Mouse (Mus musculus): ENCODE measurements at regions not wholly inside any gene's neighbourhood (a gene's known extent, or its start where the extent isn't known, plus 50 kb on each side); places are given as distances from the start of the nearest gene placed in this dataset.
A peak's percentile ranks its signal among the peaks of the same experiment; 100 is the strongest.

DNA sequence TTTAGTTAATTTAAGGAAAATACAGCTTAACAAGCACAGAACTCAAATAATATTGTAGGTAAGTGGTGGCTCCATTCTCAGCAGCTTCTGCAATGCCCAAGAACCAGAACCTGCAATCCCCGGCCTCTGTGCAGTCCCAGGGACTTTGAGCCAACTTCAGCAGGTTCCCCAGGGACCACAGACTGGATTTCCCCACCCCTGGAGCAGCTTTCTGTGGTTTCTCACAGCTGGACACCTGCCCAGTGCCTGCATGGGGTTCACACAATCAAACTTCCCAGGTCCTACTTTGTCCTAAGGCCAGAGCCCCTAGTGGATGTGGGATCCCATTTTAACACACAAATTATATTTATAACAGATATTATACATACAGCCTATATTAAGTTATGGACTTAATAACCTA, 287.6 kb upstream of the Gm21293 start:
- ATAC-seq (replicated peaks; ENCODE audit: low FRiP score, low read depth) (no peak), DNase-seq (ENCODE audit: low spot score) (no peak)
- no peak for TF ChIP-seq CTCF (IDR thresholded peaks at IDR 0.05; ENCODE audit: low read depth)
- Histone ChIP-seq H3K4me3 (replicated peaks; ENCODE audit: low read depth, low read length) (no peak overlapping the region), H3K27me3 (ENCODE audit: insufficient read depth, low read length) (no peaks in the 10 kb centered on the region), H3K27ac (no peak overlapping the region), H3K9me3 (replicated peaks; ENCODE audit: low read length) (no peaks in the 10 kb centered on the region), H3K4me2 (ENCODE audit: low read length) (no peak overlapping the region), H3K36me3 (ENCODE audit: insufficient read depth, low read length) (no peaks in the 10 kb centered on the region), H3K9ac (ENCODE audit: low read depth, low read length) (no peak overlapping the region), H3K4me1 (replicated peaks; ENCODE audit: insufficient read depth, low read length) (no peaks in the 10 kb centered on the region)
- WGBS = 65% methylated on average over 1 of the region's 1 CpGs

DNA sequence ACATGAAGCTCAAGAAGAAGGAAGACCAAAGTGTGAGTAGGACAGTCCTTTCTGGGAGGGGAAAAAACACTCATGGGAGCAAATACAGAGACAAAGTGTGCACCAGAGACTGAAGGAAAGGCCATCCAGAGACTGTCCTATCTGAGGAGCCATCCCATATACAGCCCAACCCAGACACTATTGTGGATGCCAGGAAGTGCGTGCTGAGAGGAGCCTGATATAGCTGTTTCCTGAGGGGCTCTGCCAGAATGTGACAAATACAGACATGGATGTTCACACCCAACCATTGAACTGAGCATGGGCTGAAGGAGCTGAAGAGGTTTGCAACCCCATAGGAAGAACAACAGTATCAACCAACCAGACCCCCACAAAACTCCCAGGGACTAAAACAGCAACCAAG, 281.9 kb upstream of the Gm21293 start:
- no peaks in the 10 kb centered on the region for H3K4me1 ChIP-seq (replicated peaks; ENCODE audit: insufficient read depth, low read length)
- DNase-seq (ENCODE audit: low spot score) (no peak), ATAC-seq (replicated peaks; ENCODE audit: low FRiP score, low read depth) (no peak)
- TF ChIP-seq CTCF (IDR thresholded peaks at IDR 0.05; ENCODE audit: low read depth) = no peak
- no peak overlapping the region for H3K4me2 ChIP-seq (ENCODE audit: low read length)
- no peak overlapping the region for H3K4me3 ChIP-seq (replicated peaks; ENCODE audit: low read depth, low read length)
- no peaks in the 10 kb centered on the region for H3K27me3 ChIP-seq (ENCODE audit: insufficient read depth, low read length)
- H3K9ac ChIP-seq (ENCODE audit: low read depth, low read length) = no peak overlapping the region
- H3K27ac ChIP-seq = no peak overlapping the region
- H3K9me3 ChIP-seq (replicated peaks; ENCODE audit: low read length) = no peaks in the 10 kb centered on the region
- 75% methylated on average over 1 of the region's 1 CpGs for WGBS
- H3K36me3 ChIP-seq (ENCODE audit: insufficient read depth, low read length) = no peaks in the 10 kb centered on the region

DNA sequence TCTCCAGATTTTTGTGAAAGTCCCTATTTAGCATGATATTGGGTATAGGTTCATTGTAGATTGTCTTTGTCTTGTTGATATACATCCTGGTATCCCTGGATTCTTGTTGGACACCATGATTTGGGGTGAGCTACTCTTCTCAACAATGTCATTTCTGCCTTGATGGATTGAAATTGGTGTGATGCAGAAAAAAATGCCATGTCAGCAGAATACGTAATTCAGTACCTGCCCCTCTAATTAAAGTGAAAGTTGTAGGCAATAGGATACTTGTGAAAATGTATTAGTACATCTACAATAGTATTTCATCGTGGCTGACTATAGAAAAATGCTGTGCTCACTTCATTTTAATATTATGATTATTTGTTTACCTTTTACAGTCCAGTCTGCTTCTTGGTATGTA, 280.7 kb upstream of the Gm21293 start:
- 77% methylated on average over 2 of the region's 2 CpGs for WGBS
- Histone ChIP-seq H3K4me2 (ENCODE audit: low read length) (no peak overlapping the region), H3K27me3 (ENCODE audit: insufficient read depth, low read length) (no peaks in the 10 kb centered on the region), H3K27ac (no peak overlapping the region), H3K4me3 (replicated peaks; ENCODE audit: low read depth, low read length) (no peak overlapping the region), H3K4me1 (replicated peaks; ENCODE audit: insufficient read depth, low read length) (no peaks in the 10 kb centered on the region), H3K36me3 (ENCODE audit: insufficient read depth, low read length) (no peaks in the 10 kb centered on the region), H3K9ac (ENCODE audit: low read depth, low read length) (no peak overlapping the region), H3K9me3 (replicated peaks; ENCODE audit: low read length) (no peaks in the 10 kb centered on the region)
- DNase-seq (ENCODE audit: low spot score) = no peak
- no peak for ATAC-seq (replicated peaks; ENCODE audit: low FRiP score, low read depth)
- no peak for TF ChIP-seq CTCF (IDR thresholded peaks at IDR 0.05; ENCODE audit: low read depth)

DNA sequence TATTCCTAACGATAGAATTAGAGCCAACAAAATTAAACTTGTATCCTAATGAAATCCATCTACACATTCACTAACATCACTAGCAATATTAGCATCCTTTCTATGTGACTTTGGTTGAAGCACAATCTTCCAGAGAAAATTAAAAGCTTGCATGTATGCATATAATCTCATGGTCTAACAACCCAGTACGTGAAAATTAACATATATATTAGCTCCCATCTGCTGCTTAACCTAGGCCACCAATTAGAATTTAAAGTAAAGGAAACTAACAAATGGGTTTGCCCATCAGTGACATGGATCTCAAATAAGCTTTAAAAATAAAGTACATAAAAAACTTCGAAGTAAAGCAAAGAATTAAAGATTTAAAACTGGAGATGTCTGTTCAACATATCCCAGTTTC, 278.9 kb upstream of the Gm21293 start:
- no peak overlapping the region for H3K9ac ChIP-seq (ENCODE audit: low read depth, low read length)
- TF ChIP-seq CTCF (IDR thresholded peaks at IDR 0.05; ENCODE audit: low read depth) = no peak
- ATAC-seq (replicated peaks; ENCODE audit: low FRiP score, low read depth) (no peak), DNase-seq (ENCODE audit: low spot score) (no peak)
- no peak overlapping the region for H3K4me2 ChIP-seq (ENCODE audit: low read length)
- no peaks in the 10 kb centered on the region for H3K4me1 ChIP-seq (replicated peaks; ENCODE audit: insufficient read depth, low read length)
- no peak overlapping the region for H3K4me3 ChIP-seq (replicated peaks; ENCODE audit: low read depth, low read length)
- WGBS = 82% methylated on average over 3 of the region's 3 CpGs
- no peak overlapping the region for H3K27ac ChIP-seq
- H3K9me3 ChIP-seq (replicated peaks; ENCODE audit: low read length) = no peaks in the 10 kb centered on the region
- no peaks in the 10 kb centered on the region for H3K36me3 ChIP-seq (ENCODE audit: insufficient read depth, low read length)
- no peaks in the 10 kb centered on the region for H3K27me3 ChIP-seq (ENCODE audit: insufficient read depth, low read length)

DNA sequence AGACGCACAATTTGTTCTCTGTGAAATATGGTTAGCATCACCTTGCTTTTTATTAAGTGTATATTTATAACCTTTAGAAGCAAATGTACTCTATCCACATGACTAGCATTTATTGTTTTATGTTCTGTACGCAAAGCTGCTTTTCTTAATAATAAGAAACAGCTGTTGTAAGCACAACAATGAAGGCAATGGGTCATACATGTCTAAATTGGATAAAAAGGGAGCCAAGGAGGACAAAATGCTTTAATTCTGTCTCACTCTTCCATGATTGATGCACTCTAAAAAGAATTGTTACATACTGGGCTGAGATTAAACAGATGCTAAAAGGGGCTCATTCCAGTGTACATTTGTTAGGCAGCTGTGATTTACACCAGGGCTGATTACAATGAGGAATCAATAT, 232.7 kb upstream of the Gm21293 start:
- 61% methylated on average over 2 of the region's 2 CpGs for WGBS
- no peaks in the 10 kb centered on the region for H3K4me1 ChIP-seq (replicated peaks; ENCODE audit: insufficient read depth, low read length)
- peak; percentile 43; the same call in 1 of the 2 replicates for ATAC-seq (replicated peaks; ENCODE audit: low FRiP score, low read depth)
- H3K4me2 ChIP-seq (ENCODE audit: low read length) = no peak overlapping the region
- no peaks in the 10 kb centered on the region for H3K27me3 ChIP-seq (ENCODE audit: insufficient read depth, low read length)
- DNase-seq (ENCODE audit: low spot score) = peak; percentile 86
- no peak overlapping the region for H3K4me3 ChIP-seq (replicated peaks; ENCODE audit: low read depth, low read length)
- H3K36me3 ChIP-seq (ENCODE audit: insufficient read depth, low read length) = no peaks in the 10 kb centered on the region
- no peaks in the 10 kb centered on the region for H3K9me3 ChIP-seq (replicated peaks; ENCODE audit: low read length)
- H3K9ac ChIP-seq (ENCODE audit: low read depth, low read length) = no peak overlapping the region
- no peak for TF ChIP-seq CTCF (IDR thresholded peaks at IDR 0.05; ENCODE audit: low read depth)
- H3K27ac ChIP-seq = no peak overlapping the region

DNA sequence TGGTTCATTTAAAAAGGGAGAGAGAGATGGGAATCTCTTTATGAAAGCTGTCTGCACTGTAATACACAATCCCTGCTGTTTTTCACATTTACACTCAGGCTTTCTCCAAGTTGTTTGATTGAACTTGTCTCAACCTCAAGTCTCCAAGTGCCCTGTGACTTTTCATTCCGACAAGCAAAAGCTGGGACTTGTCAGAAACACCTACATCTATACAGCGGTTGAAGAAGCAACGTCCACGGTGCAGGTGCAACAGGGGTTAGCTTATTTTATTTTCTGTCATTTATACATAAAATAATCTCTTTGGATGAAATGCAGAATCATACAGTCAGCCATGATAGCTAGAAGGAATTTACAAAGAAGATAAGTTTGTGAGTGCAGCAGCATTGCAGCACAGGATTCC, 184.6 kb upstream of the Gm21293 start:
- no peak overlapping the region for H3K4me2 ChIP-seq (ENCODE audit: low read length)
- H3K9me3 ChIP-seq (replicated peaks; ENCODE audit: low read length) = no peaks in the 10 kb centered on the region
- no peak overlapping the region for H3K27ac ChIP-seq
- H3K36me3 ChIP-seq (ENCODE audit: insufficient read depth, low read length) = no peaks in the 10 kb centered on the region
- WGBS = 72% methylated on average over 4 of the region's 4 CpGs
- no peak for ATAC-seq (replicated peaks; ENCODE audit: low FRiP score, low read depth)
- no peak for TF ChIP-seq CTCF (IDR thresholded peaks at IDR 0.05; ENCODE audit: low read depth)
- no peak for DNase-seq (ENCODE audit: low spot score)
- H3K4me1 ChIP-seq (replicated peaks; ENCODE audit: insufficient read depth, low read length) = no peaks in the 10 kb centered on the region
- no peak overlapping the region for H3K9ac ChIP-seq (ENCODE audit: low read depth, low read length)
- no peaks in the 10 kb centered on the region for H3K27me3 ChIP-seq (ENCODE audit: insufficient read depth, low read length)
- H3K4me3 ChIP-seq (replicated peaks; ENCODE audit: low read depth, low read length) = no peak overlapping the region

DNA sequence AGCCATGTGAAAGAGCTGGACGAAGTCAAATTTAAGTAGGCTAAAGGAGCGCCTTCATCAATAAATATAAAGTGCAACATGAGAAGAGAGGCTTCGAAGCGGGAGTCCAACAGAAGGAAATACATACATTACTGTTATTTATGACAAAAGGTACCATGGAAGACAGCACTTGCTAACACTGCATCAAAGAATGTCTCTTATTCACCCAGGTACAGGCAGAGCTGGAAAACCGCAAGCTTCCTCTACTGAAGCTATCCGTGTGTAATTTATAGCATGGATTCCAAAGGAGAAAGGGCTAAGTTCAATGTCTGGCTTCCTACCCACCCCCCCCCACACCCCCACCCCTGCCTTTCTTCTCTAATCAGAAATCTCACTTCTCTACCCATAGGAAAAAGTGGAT, 166.7 kb upstream of the Gm21293 start:
- Histone ChIP-seq H3K4me2 (ENCODE audit: low read length) (no peak overlapping the region), H3K27me3 (ENCODE audit: insufficient read depth, low read length) (no peaks in the 10 kb centered on the region), H3K9me3 (replicated peaks; ENCODE audit: low read length) (no peaks in the 10 kb centered on the region), H3K36me3 (ENCODE audit: insufficient read depth, low read length) (no peaks in the 10 kb centered on the region), H3K4me1 (replicated peaks; ENCODE audit: insufficient read depth, low read length) (no peaks in the 10 kb centered on the region), H3K4me3 (replicated peaks; ENCODE audit: low read depth, low read length) (no peak overlapping the region), H3K27ac (no peak overlapping the region), H3K9ac (ENCODE audit: low read depth, low read length) (no peak overlapping the region)
- 52% methylated on average over 6 of the region's 6 CpGs for WGBS
- DNase-seq (ENCODE audit: low spot score) (no peak), ATAC-seq (replicated peaks; ENCODE audit: low FRiP score, low read depth) (no peak)
- TF ChIP-seq CTCF (IDR thresholded peaks at IDR 0.05; ENCODE audit: low read depth) = no peak
